ENCODE assay signal across 8 mouse cellular contexts in the genomic region with DNA sequence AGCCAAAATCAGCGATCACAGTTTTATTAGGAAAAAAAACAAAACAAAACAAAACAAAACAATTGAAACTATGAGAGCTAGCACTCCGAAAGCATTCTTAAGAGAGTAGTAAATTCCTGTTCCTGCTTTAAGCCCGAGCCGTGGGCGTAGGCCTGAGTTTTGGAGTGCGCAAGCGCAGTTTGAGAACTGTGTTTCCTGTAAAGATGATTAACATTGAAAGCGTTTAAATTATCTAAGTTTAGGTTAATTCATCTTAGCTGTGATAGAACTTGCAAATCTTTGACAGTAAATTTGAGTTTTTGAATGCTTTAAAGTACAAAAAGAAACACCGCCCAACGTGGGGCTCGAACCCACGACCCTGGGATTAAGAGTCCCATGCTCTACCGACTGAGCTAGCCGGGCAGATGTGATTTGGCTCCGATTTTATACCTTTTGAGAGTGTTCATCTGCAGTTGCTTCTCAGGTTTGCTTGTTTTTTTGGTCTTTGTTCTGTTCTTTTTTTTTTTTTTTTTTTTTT. TPM values are rescaled to one million over a fixed set of nuclear protein-coding genes. Genes with fewer than 3 reads are reported as not detected.
A peak's percentile ranks its signal among the peaks of the same experiment; 100 is the strongest.
DNase-seq lines count a peak whose midpoint lies in the region; ATAC-seq and TF ChIP-seq lines count a peak whose summit lies in the region.

No protein-coding gene starts in this region.

- ATAC-seq in Patski = peak; percentile 24
- ATAC-seq in hindbrain, embryonic 12.5 days (ENCODE audit: low FRiP score) = peak; percentile 73
- ATAC-seq in lung, postnatal 0 days = peak; percentile 69

- peak overlapping the region; percentile 49 for H3K4me3 ChIP-seq in hindbrain, embryonic 12.5 days
- peak overlapping the region; percentile 65 for H3K4me3 ChIP-seq in lung, postnatal 0 days (ENCODE audit: low read depth, low read length)

- 1% methylated on average over 15 of the region's 15 CpGs for WGBS in hindbrain, embryonic 12.5 days
- WGBS in lung, postnatal 0 days = 1% methylated on average over 15 of the region's 15 CpGs

- CTCF ChIA-PET in Patski (lab: Charles Lee) = interaction anchor here (1.2 to 1.4 kb wide), 2 partner anchors 17 to 1031 kb away, joined by 3 read pairs; no protein-coding TSS in a partner anchor

- peaks cover 4% of the 10 kb centered on the region for H3K36me3 ChIP-seq in hindbrain, embryonic 12.5 days
- H3K36me3 ChIP-seq in lung, postnatal 0 days (ENCODE audit: insufficient read depth, low read length) = no peaks in the 10 kb centered on the region

- in situ Hi-C loops in Patski (cut with MboI; ENCODE audit: low pct_unique_long_range_greater_than_20kb) = no loop called here

- peak overlapping the region; percentile 58; the same call in 1 of the 2 replicates for H3K9ac ChIP-seq in hindbrain, embryonic 12.5 days
- H3K9ac ChIP-seq in lung, postnatal 0 days (replicated peaks; ENCODE audit: low read depth) = peak overlapping the region; percentile 93

- peak; percentile 83 for DNase-seq in Patski (ENCODE audit: low read depth, low spot score)
- DNase-seq in cerebellum, postnatal 10 days = peak; percentile 91 to 95
- DNase-seq in frontal cortex, postnatal 10 days (ENCODE audit: low spot score in 2 of 2) = peak; percentile 79 to 89
- DNase-seq in layer of hippocampus, postnatal 10 days (ENCODE audit: low spot score in 2 of 2) = peak; percentile 91
- DNase-seq in lung, postnatal 0 days (ENCODE audit: low spot score) = peak; percentile 94
- peak; percentile 70 for DNase-seq in ovary, postnatal 10 days (ENCODE audit: low spot score)
- peak; percentile 81 to 92 for DNase-seq in thymus, postnatal 10 days (ENCODE audit: low spot score in 2 of 2)

- H3K27me3 ChIP-seq in Patski = no peaks in the 10 kb centered on the region
- no peaks in the 10 kb centered on the region for H3K27me3 ChIP-seq in hindbrain, embryonic 12.5 days
- no peaks in the 10 kb centered on the region for H3K27me3 ChIP-seq in lung, postnatal 0 days (replicated peaks; ENCODE audit: insufficient read depth, low read length)

- TF ChIP-seq CTCF in Patski (IDR thresholded peaks at IDR 0.05) = no peak
- no peak for TF ChIP-seq CTCF in lung, postnatal 0 days (IDR thresholded peaks at IDR 0.05)

- no peaks in the 10 kb centered on the region for H3K9me3 ChIP-seq in hindbrain, embryonic 12.5 days (replicated peaks)
- no peaks in the 10 kb centered on the region for H3K9me3 ChIP-seq in lung, postnatal 0 days (ENCODE audit: low read length)

- POLR2A ChIA-PET in Patski (lab: Charles Lee) = interaction anchor here (0.6 to 0.7 kb wide), 3 partner anchors 172 to 1393 kb away, joined by 3 to 6 read pairs (median 3); no protein-coding TSS in a partner anchor

- peak overlapping the region; percentile 60 for H3K4me2 ChIP-seq in hindbrain, embryonic 12.5 days (replicated peaks)
- H3K4me2 ChIP-seq in lung, postnatal 0 days (replicated peaks; ENCODE audit: low read depth, low read length) = peak overlapping the region; percentile 60

- H3K4me1 ChIP-seq in hindbrain, embryonic 12.5 days = peaks cover 6% of the 10 kb centered on the region; the same call in 1 of the 2 replicates
- no peaks in the 10 kb centered on the region for H3K4me1 ChIP-seq in lung, postnatal 0 days (ENCODE audit: insufficient read depth, low read depth, low read length)

- H3K27ac ChIP-seq in hindbrain, embryonic 12.5 days = peak overlapping the region; percentile 86
- peak overlapping the region; percentile 99 for H3K27ac ChIP-seq in lung, postnatal 0 days (ENCODE audit: low read length)

- TF ChIP-seq EP300 in lung, postnatal 0 days (IDR thresholded peaks at IDR 0.05) = no peak

RNA-seq across cellular contexts. Expression of a gene that starts 5.6 kb away (rescaled TPM):
- polyA plus RNA-seq in Patski (2021) = 201 TPM
- polyA plus RNA-seq in hindbrain, embryonic 12.5 days (2016; fragmentation: Nextera tagmentation; extraction: Ambion mirVana) = 509 and 532 TPM in 2 replicates
- 100 to 1,000 TPM; 218 to 287 TPM for total RNA-seq in layer of hippocampus, postnatal 10 days (2021)
- 375 and 418 TPM in 2 replicates for polyA plus RNA-seq in lung, postnatal 0 days (2015; fragmentation: Nextera tagmentation; extraction: Ambion mirVana)

RNA-seq across cellular contexts. Expression of a gene that starts 31.2 kb away (rescaled TPM):
- 203 TPM for polyA plus RNA-seq in Patski (2021)
- 228 and 246 TPM in 2 replicates for polyA plus RNA-seq in hindbrain, embryonic 12.5 days (2016; fragmentation: Nextera tagmentation; extraction: Ambion mirVana)
- total RNA-seq in layer of hippocampus, postnatal 10 days (2021) = 100 to 1,000 TPM; 170 to 180 TPM
- 192 and 206 TPM in 2 replicates for polyA plus RNA-seq in lung, postnatal 0 days (2015; fragmentation: Nextera tagmentation; extraction: Ambion mirVana)

RNA-seq across cellular contexts. Expression of a gene that starts 46.9 kb away (rescaled TPM):
- 17.3 TPM for polyA plus RNA-seq in Patski (2021)
- 35.1 and 36.4 TPM in 2 replicates for polyA plus RNA-seq in hindbrain, embryonic 12.5 days (2016; fragmentation: Nextera tagmentation; extraction: Ambion mirVana)
- 10 to 100 TPM; 38.4 to 39.2 TPM for total RNA-seq in layer of hippocampus, postnatal 10 days (2021)
- 42.9 and 45.1 TPM in 2 replicates for polyA plus RNA-seq in lung, postnatal 0 days (2015; fragmentation: Nextera tagmentation; extraction: Ambion mirVana)

Comparison
In these comparisons a context has a peak if more than half of its experiments do, and no peak if none do; other contexts are left out.
1. Peak in every context shown above with its lines: DNase-seq, ATAC-seq, H3K4me3 ChIP-seq and H3K27ac ChIP-seq.